9 mouse cellular contexts compared by ENCODE assay signal in the genomic region with DNA sequence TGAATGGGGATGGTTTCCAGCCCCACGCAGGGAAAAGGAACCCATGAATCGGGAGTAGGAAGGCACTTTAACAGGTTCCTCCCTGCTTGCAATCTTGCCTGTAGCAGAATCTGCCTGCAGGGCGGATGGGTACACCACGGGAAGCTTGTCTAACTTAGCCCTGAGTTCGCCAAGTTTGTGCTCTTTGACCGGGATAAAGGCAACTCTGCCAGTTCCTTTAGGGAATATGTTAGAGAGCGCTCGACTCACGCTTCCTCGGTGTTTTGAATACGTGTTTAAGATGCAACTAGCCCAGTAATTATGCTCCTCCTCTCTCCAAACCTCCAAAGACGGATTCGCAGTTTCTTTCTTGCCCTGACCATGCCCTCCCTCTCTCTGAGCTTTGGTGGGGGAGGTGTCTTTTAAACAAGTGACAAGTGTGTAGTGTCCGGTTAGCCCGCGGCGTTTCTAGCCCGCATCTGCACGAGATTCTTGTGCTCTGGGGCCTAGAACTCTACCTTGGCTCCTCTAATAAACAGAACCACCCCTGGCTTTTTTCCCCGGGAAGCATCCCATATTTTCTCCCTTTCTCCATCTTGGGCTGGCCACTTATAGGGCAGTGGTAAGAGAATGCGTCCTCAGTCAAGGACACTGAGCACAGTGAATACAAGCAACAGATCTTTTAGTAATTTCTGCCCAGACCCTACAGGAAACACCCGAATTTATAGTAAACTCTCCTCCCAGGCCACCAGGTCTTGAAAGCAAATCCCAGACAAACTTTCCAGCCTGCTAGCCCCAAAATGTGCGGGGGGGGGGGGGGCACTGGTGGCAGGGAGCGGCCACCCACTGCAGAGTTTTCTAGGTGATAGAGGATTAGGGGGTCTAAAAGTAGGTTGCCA. TPM values are rescaled to one million over a fixed set of nuclear protein-coding genes. Genes with fewer than 3 reads are reported as not detected.
A peak's percentile ranks its signal among the peaks of the same experiment; 100 is the strongest.
DNase-seq lines count a peak whose midpoint lies in the region; ATAC-seq and TF ChIP-seq lines count a peak whose summit lies in the region.
"Had no signal": no experiment of that assay in that cellular context is flagged by ENCODE, and none has a peak within 500 bp of the region (broad histone marks: within the 10 kb centered on the region; RNA-seq: fewer than 3 reads in every experiment).

No protein-coding gene starts in this region.

- H3K4me2 ChIP-seq in kidney, embryonic 15.5 days: peak overlapping the region; percentile 88
- peak overlapping the region; percentile 77 for H3K4me2 ChIP-seq in intestine, postnatal 0 days (replicated peaks; ENCODE audit: low read depth)
- peak overlapping the region; percentile 78 for H3K4me2 ChIP-seq in stomach, embryonic 14.5 days (replicated peaks; ENCODE audit: low read depth, low read length)

- TF ChIP-seq CTCF in intestine, postnatal 0 days (IDR thresholded peaks at IDR 0.05; ENCODE audit: low read depth): no peak
- no peak for TF ChIP-seq CTCF in left cerebral cortex, adult 2 months (IDR thresholded peaks at IDR 0.05)

- no peaks in the 10 kb centered on the region for H3K9me3 ChIP-seq in kidney, embryonic 15.5 days (replicated peaks)
- H3K9me3 ChIP-seq in embryonic facial prominence, embryonic 10.5 days: no peaks in the 10 kb centered on the region
- H3K9me3 ChIP-seq in intestine, postnatal 0 days (ENCODE audit: control insufficient read depth): no peaks in the 10 kb centered on the region
- no peaks in the 10 kb centered on the region for H3K9me3 ChIP-seq in stomach, embryonic 14.5 days (ENCODE audit: control insufficient read depth, low read depth, low read length)

- peak overlapping the region; percentile 83 for H3K9ac ChIP-seq in kidney, embryonic 15.5 days
- H3K9ac ChIP-seq in intestine, postnatal 0 days (ENCODE audit: low read depth, low read length): peak overlapping the region; percentile 18
- H3K9ac ChIP-seq in stomach, embryonic 14.5 days (replicated peaks; ENCODE audit: low read depth, low read length): peak overlapping the region; percentile 72; the same call in 1 of the 2 replicates

- ATAC-seq in kidney, embryonic 15.5 days (replicated peaks; ENCODE audit: low FRiP score): no peak
- no peak for ATAC-seq in intestine, postnatal 0 days
- ATAC-seq in stomach, embryonic 14.5 days (ENCODE audit: insufficient number of reproducible peaks, insufficient read depth, low FRiP score, low read depth): no peak

- H3K36me3 ChIP-seq in kidney, embryonic 15.5 days: 0 out of 2 replicates have a peak, but pooled peaks cover 5% of the 10 kb centered on the region
- no peaks in the 10 kb centered on the region for H3K36me3 ChIP-seq in embryonic facial prominence, embryonic 10.5 days (replicated peaks)
- no peaks in the 10 kb centered on the region for H3K36me3 ChIP-seq in intestine, postnatal 0 days (ENCODE audit: control insufficient read depth, insufficient read depth)
- no peaks in the 10 kb centered on the region for H3K36me3 ChIP-seq in stomach, embryonic 14.5 days (ENCODE audit: control insufficient read depth, insufficient read depth, low read length)

- intact Hi-C loops in left cerebral cortex, adult 2 months (cut with DNase I): loop anchor here (10.0 kb wide), 1 partner anchor 183 kb away; no protein-coding TSS in a partner anchor

- DNase-seq in kidney, adult 11 months: no peak
- DNase-seq in embryonic facial prominence, embryonic 10.5 days (ENCODE audit: low spot score): peak; percentile 42
- no peak for DNase-seq in thymus, postnatal 14 days
- DNase-seq in left cerebral cortex, adult 2 months (ENCODE audit: extremely low spot score in 1 of 2, low spot score in 2 of 2): no peak
- no peak for DNase-seq in cerebellum, adult 9-11 months

- peaks cover 71% of the 10 kb centered on the region for H3K4me1 ChIP-seq in kidney, embryonic 15.5 days
- H3K4me1 ChIP-seq in embryonic facial prominence, embryonic 10.5 days: peaks cover 60% of the 10 kb centered on the region
- H3K4me1 ChIP-seq in intestine, postnatal 0 days (replicated peaks; ENCODE audit: control insufficient read depth, insufficient read depth, low read length): no peaks in the 10 kb centered on the region
- peaks cover 13% of the 10 kb centered on the region; the same call in 1 of the 2 replicates for H3K4me1 ChIP-seq in stomach, embryonic 14.5 days (ENCODE audit: control insufficient read depth, insufficient read depth, low read length)

- H3K27me3 ChIP-seq in kidney, embryonic 15.5 days: peaks cover 83% of the 10 kb centered on the region
- peaks cover 100% of the 10 kb centered on the region for H3K27me3 ChIP-seq in embryonic facial prominence, embryonic 10.5 days (replicated peaks; ENCODE audit: low read depth, poor library complexity, severe bottlenecking)
- H3K27me3 ChIP-seq in intestine, postnatal 0 days (replicated peaks; ENCODE audit: control insufficient read depth, insufficient read depth, low read length): peaks cover 82% of the 10 kb centered on the region
- peaks cover 9% of the 10 kb centered on the region; the same call in 1 of the 2 replicates for H3K27me3 ChIP-seq in stomach, embryonic 14.5 days (ENCODE audit: control insufficient read depth, insufficient read depth, low read length)

- WGBS in kidney, embryonic 15.5 days: 4% methylated on average over 24 of the region's 24 CpGs
- WGBS in embryonic facial prominence, embryonic 10.5 days: 2% methylated on average over 24 of the region's 24 CpGs
- 13% methylated on average over 24 of the region's 24 CpGs for WGBS in intestine, postnatal 0 days
- WGBS in stomach, embryonic 14.5 days: 6% methylated on average over 24 of the region's 24 CpGs

- H3K4me3 ChIP-seq in kidney, embryonic 15.5 days (replicated peaks): peak overlapping the region; percentile 77
- H3K4me3 ChIP-seq in embryonic facial prominence, embryonic 10.5 days: peak overlapping the region; percentile 69
- peak overlapping the region; percentile 65 for H3K4me3 ChIP-seq in intestine, postnatal 0 days (ENCODE audit: low read depth, low read length)
- peak overlapping the region; percentile 69 for H3K4me3 ChIP-seq in stomach, embryonic 14.5 days (ENCODE audit: low read depth, low read length)
- H3K4me3 ChIP-seq in left cerebral cortex, adult 2 months: no peak overlapping the region

- H3K27ac ChIP-seq in kidney, embryonic 15.5 days: peak overlapping the region; percentile 91
- H3K27ac ChIP-seq in embryonic facial prominence, embryonic 10.5 days (replicated peaks): no peak overlapping the region
- H3K27ac ChIP-seq in intestine, postnatal 0 days (ENCODE audit: low read depth, low read length): no peak overlapping the region
- H3K27ac ChIP-seq in stomach, embryonic 14.5 days (ENCODE audit: low read length): peak overlapping the region; percentile 89
- no peak overlapping the region for H3K27ac ChIP-seq in left cerebral cortex, adult 2 months

RNA-seq across cellular contexts. Expression of gene Gdnf, which starts 1.4 kb away (rescaled TPM):
- polyA plus RNA-seq in kidney, embryonic 15.5 days (2015; fragmentation: Nextera tagmentation; extraction: Ambion mirVana): 7.8 and 9.1 TPM in 2 replicates
- 0.58 and 0.92 TPM in 2 replicates for polyA plus RNA-seq in embryonic facial prominence, embryonic 10.5 days (2016; fragmentation: Nextera tagmentation; extraction: Ambion mirVana)
- polyA plus RNA-seq in intestine, postnatal 0 days (2015; fragmentation: Nextera tagmentation; extraction: Ambion mirVana): 1.3 TPM in 2 replicates
- 3.7 and 4.3 TPM in 2 replicates for polyA plus RNA-seq in stomach, embryonic 14.5 days (2014; fragmentation: Nextera tagmentation; extraction: Ambion mirVana)
- total RNA-seq in left cerebral cortex, adult 2 months (2021): under 1 TPM; 0.09 to 0.30 TPM
- total RNA-seq: liver, adult 2 months had no signal
- polyA plus RNA-seq: liver, adult 2 months had no signal

Comparison
In these comparisons a context has a peak if more than half of its experiments do, and no peak if none do; other contexts are left out.
1. H3K27ac ChIP-seq: peak in kidney, embryonic 15.5 days (single experiment) and stomach, embryonic 14.5 days (single experiment); none in embryonic facial prominence, embryonic 10.5 days (single experiment), intestine, postnatal 0 days (single experiment) and left cerebral cortex, adult 2 months (single experiment).
2. H3K9ac ChIP-seq: peak in every context shown above with its lines; median percentile 83 in kidney, embryonic 15.5 days; 72 in stomach, embryonic 14.5 days; 18 in intestine, postnatal 0 days.
3. Peak in every context shown above with its lines, with median percentiles within 50 percentile points of each other: H3K4me2 ChIP-seq.